Mouse (Mus musculus) cortical plate, adult 2 months (tissue): Measurements from ENCODE around the gene Ramp2.

Source experiments
- CTCF ChIP-seq: fragments of 200-500 bp; IDR thresholded peaks from 2 replicates; pipeline ENCODE4 v1.5.1; 2011; ENCODE audit warnings: mild to moderate bottlenecking, control low read depth, low read length; ENCODE audit not compliant: insufficient read depth; ENCODE audit errors: extremely low read depth
- POLR2A ChIP-seq: fragments of 200-500 bp; IDR thresholded peaks from 2 replicates; pipeline ENCODE4 v1.6.1; 2011; ENCODE audit warnings: mild to moderate bottlenecking, low read length, control low read depth; ENCODE audit not compliant: insufficient read depth; ENCODE audit errors: extremely low read depth

GRCm38 (mm10) chr11:101221306-101221986 is 24.4 kb upstream of the Ramp2 start:
- TF ChIP-seq CTCF = no peak
- TF ChIP-seq POLR2A = no peak
